ENCODE assay signal across 20 mouse cellular contexts in genomic region chr13:88088259-88088658, GRCm38 (mm10).
DNase-seq lines count a peak whose midpoint lies in the region; ATAC-seq and TF ChIP-seq lines count a peak whose summit lies in the region.
"Had no signal": no experiment of that assay in that cellular context is flagged by ENCODE, and none has a peak within 500 bp of the region (broad histone marks: within the 10 kb centered on the region; RNA-seq: fewer than 3 reads in every experiment).

No protein-coding gene starts in this region.

- H3K9ac ChIP-seq in midbrain, embryonic 12.5 days (replicated peaks): no peak overlapping the region
- H3K9ac ChIP-seq in forebrain, embryonic 13.5 days: no peak overlapping the region
- H3K9ac ChIP-seq in hindbrain, embryonic 16.5 days (ENCODE audit: low read depth, low read length): no peak overlapping the region
- H3K9ac ChIP-seq: intestine, embryonic 15.5 days; liver, embryonic 14.5 days had no signal

- no peaks in the 10 kb centered on the region for H3K4me1 ChIP-seq in midbrain, embryonic 12.5 days
- H3K4me1 ChIP-seq in midbrain, embryonic 10.5 days: 0 out of 2 replicates have a peak, but pooled peaks cover 4% of the 10 kb centered on the region
- H3K4me1 ChIP-seq in forebrain, embryonic 13.5 days: peaks cover 8% of the 10 kb centered on the region
- no peaks in the 10 kb centered on the region for H3K4me1 ChIP-seq in hindbrain, embryonic 16.5 days (ENCODE audit: control insufficient read depth, insufficient read depth, low read depth, low read length)
- H3K4me1 ChIP-seq: intestine, embryonic 15.5 days had no signal

- no peaks in the 10 kb centered on the region for H3K36me3 ChIP-seq in midbrain, embryonic 12.5 days
- no peaks in the 10 kb centered on the region for H3K36me3 ChIP-seq in midbrain, embryonic 10.5 days
- no peaks in the 10 kb centered on the region for H3K36me3 ChIP-seq in forebrain, embryonic 13.5 days (ENCODE audit: poor library complexity, severe bottlenecking)
- no peaks in the 10 kb centered on the region for H3K36me3 ChIP-seq in hindbrain, embryonic 16.5 days (ENCODE audit: control insufficient read depth, insufficient read depth, low read length)
- H3K36me3 ChIP-seq: intestine, embryonic 15.5 days had no signal

- TF ChIP-seq CTCF in layer of hippocampus, adult 2 months (conservative IDR thresholded peaks at IDR 0.05): no peak

- no peak overlapping the region for H3K27ac ChIP-seq in midbrain, embryonic 12.5 days (replicated peaks)
- H3K27ac ChIP-seq in midbrain, embryonic 10.5 days (replicated peaks): no peak overlapping the region
- H3K27ac ChIP-seq in forebrain, embryonic 13.5 days: no peak overlapping the region
- no peak overlapping the region for H3K27ac ChIP-seq in hindbrain, embryonic 16.5 days (ENCODE audit: low read depth, low read length)
- no peak overlapping the region for H3K27ac ChIP-seq in layer of hippocampus, adult 2 months
- H3K27ac ChIP-seq: heart, adult 2 months; intestine, embryonic 15.5 days; liver, embryonic 14.5 days; macrophage; stomach, postnatal 0 days had no signal

- 33% methylated on average over 2 of the region's 2 CpGs for WGBS in midbrain, embryonic 12.5 days
- 62% methylated on average over 2 of the region's 2 CpGs for WGBS in midbrain, embryonic 10.5 days
- 9% methylated on average over 2 of the region's 2 CpGs for WGBS in forebrain, embryonic 13.5 days
- 31% methylated on average over 2 of the region's 2 CpGs for WGBS in hindbrain, embryonic 16.5 days

- H3K9me3 ChIP-seq in midbrain, embryonic 12.5 days: no peaks in the 10 kb centered on the region
- no peaks in the 10 kb centered on the region for H3K9me3 ChIP-seq in midbrain, embryonic 10.5 days (replicated peaks)
- no peaks in the 10 kb centered on the region for H3K9me3 ChIP-seq in forebrain, embryonic 13.5 days (replicated peaks)
- no peaks in the 10 kb centered on the region for H3K9me3 ChIP-seq in hindbrain, embryonic 16.5 days (ENCODE audit: control insufficient read depth, low read length)
- H3K9me3 ChIP-seq: intestine, embryonic 15.5 days had no signal

- no peak overlapping the region for H3K4me3 ChIP-seq in midbrain, embryonic 12.5 days
- H3K4me3 ChIP-seq in midbrain, embryonic 10.5 days: no peak overlapping the region
- H3K4me3 ChIP-seq in forebrain, embryonic 13.5 days: no peak overlapping the region
- no peak overlapping the region for H3K4me3 ChIP-seq in hindbrain, embryonic 16.5 days (ENCODE audit: low read length)
- H3K4me3 ChIP-seq in layer of hippocampus, adult 2 months: no peak overlapping the region
- H3K4me3 ChIP-seq: heart, adult 2 months; intestine, embryonic 15.5 days; myocyte had no signal

- H3K4me2 ChIP-seq in midbrain, embryonic 12.5 days (replicated peaks): no peak overlapping the region
- no peak overlapping the region for H3K4me2 ChIP-seq in forebrain, embryonic 13.5 days
- no peak overlapping the region for H3K4me2 ChIP-seq in hindbrain, embryonic 16.5 days (ENCODE audit: low read length)
- H3K4me2 ChIP-seq: intestine, embryonic 15.5 days had no signal

- no peaks in the 10 kb centered on the region for H3K27me3 ChIP-seq in midbrain, embryonic 12.5 days
- H3K27me3 ChIP-seq in midbrain, embryonic 10.5 days (ENCODE audit: low read depth, poor library complexity, severe bottlenecking): no peaks in the 10 kb centered on the region
- no peaks in the 10 kb centered on the region for H3K27me3 ChIP-seq in forebrain, embryonic 13.5 days
- H3K27me3 ChIP-seq in hindbrain, embryonic 16.5 days (replicated peaks; ENCODE audit: control insufficient read depth, insufficient read depth, low read length): no peaks in the 10 kb centered on the region
- H3K27me3 ChIP-seq: CH12.LX; intestine, embryonic 15.5 days had no signal

- ATAC-seq in midbrain, embryonic 12.5 days (ENCODE audit: low FRiP score, low read depth): peak; percentile 71
- peak; percentile 68; the same call in 1 of the 2 replicates for ATAC-seq in forebrain, embryonic 13.5 days
- peak; percentile 80 for ATAC-seq in hindbrain, embryonic 16.5 days
- no peak for ATAC-seq in megakaryocyte-erythroid progenitor cell, adult 5-6 weeks (replicated peaks; ENCODE audit: low FRiP score, low TSS enrichment, poor library complexity, severe bottlenecking)
- ATAC-seq: intestine, embryonic 15.5 days had no signal

- DNase-seq in midbrain, embryonic 10.5 days (ENCODE audit: low spot score): no peak
- peak; percentile 58 for DNase-seq in retina, embryonic 14.5 days (ENCODE audit: low spot score)
- DNase-seq in B cell, adult 2 months: no peak
- no peak for DNase-seq in layer of hippocampus, adult 2 months (ENCODE audit: low spot score in 2 of 2)
- DNase-seq: heart, adult 2 months; heart, postnatal 10 days; kidney, postnatal 10 days; layer of hippocampus, postnatal 36 days; spleen, adult 18-20 months; thymus, postnatal 36 days had no signal
